Mouse (Mus musculus): Measurements from ENCODE around the gene Elavl2.

- TF ChIP-seq CTCF (conservative IDR thresholded peaks at IDR 0.05; ENCODE audit: low read length) (no peak), NANOG (IDR thresholded peaks at IDR 0.05; ENCODE audit: borderline replicate concordance, low read length) (no peak)
Observed at GRCm38 (mm10) chr4:91379559-91379958, 21.0 kb downstream of the Elavl2 start.
